Mouse (Mus musculus) embryonic fibroblast, embryonic 13.5 days (primary cell): ENCODE data around the gene Tmem150b. TPM values are rescaled to one million over a fixed set of nuclear protein-coding genes. Genes with fewer than 3 reads are reported as not detected.
A peak's percentile ranks its signal among the peaks of the same experiment; 100 is the strongest.

ENCODE experiments used
- H3K27ac ChIP-seq: 2 replicates; pipeline ENCODE4 v1.5.1; 2012; ENCODE audit warnings: low read length, control low read depth, inconsistent platforms; ENCODE audit not compliant: insufficient read depth
- H3K4me1 ChIP-seq: 2 replicates; pipeline ENCODE4 v1.6.1; 2011; ENCODE audit warnings: low read length; ENCODE audit not compliant: control insufficient read depth, insufficient read depth
- H3K4me3 ChIP-seq: 2 replicates; pipeline ENCODE4 v1.5.1; 2011; ENCODE audit warnings: mild to moderate bottlenecking, control low read depth, low read length; ENCODE audit not compliant: insufficient read depth
- CTCF ChIP-seq: IDR thresholded peaks from 2 replicates; pipeline ENCODE4 v1.5.1; 2011; ENCODE audit warnings: mild to moderate bottlenecking, control low read depth, low read length, moderate library complexity, borderline replicate concordance; ENCODE audit not compliant: insufficient read depth
- POLR2A ChIP-seq: IDR thresholded peaks from 2 replicates; pipeline ENCODE4 v1.6.1; 2011; ENCODE audit warnings: low read depth, mild to moderate bottlenecking, control low read depth, low read length, moderate library complexity
- polyA plus RNA-seq: library from polyadenylated mRNA; stranded (reverse); fragments of >200 nt; gene quantifications from 2 replicates; pipeline ENCODE4 v1.2.4, GENCODE M21; 2011; ENCODE audit warnings: low read depth; ENCODE audit not compliant: missing spikeins, insufficient read length

The Tmem150b gene
- polyA plus RNA-seq, 1 experiment = not detected

GRCm38 (mm10) chr7:4693004-4693403, 32.0 kb downstream of the Tmem150b start:
- Histone ChIP-seq H3K4me1 (no peaks in the 10 kb centered on the region), H3K27ac (no peak overlapping the region), H3K4me3 (no peak overlapping the region)
- no peak for TF ChIP-seq POLR2A
- no peak for TF ChIP-seq CTCF

DNA sequence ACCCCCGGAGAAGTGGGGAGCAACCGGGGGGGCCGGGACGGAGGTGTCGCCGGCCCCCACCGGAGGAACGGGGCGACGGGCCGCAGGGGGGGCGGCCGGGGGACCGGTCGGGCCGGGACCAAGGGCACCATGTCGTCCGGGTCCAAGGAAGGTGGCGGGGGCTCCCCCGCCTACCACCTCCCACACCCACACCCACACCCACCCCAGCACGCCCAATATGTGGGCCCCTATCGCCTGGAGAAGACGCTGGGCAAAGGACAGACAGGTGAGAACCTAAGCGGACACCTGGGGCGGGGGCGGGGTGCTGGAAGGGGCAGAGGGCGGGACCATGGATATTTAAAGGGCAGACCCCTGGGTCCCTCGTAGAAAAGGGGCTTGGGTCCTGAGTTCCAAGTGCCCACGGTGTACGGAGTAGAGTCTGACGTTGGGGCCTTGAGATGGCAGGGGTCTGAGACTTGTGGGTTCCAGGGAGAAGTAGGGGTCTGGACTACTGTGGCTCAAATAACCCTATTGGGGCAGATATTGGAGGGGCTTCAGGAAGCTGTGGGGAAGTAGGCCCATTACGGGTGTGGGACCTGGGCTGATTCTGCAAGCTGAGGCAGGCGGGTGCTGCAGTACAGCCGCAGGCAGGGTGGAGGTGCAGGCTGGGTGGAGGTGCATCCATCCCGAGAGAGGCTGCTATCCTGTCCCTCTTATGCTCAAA, 33.9 kb downstream of the Tmem150b start:
- H3K4me1 ChIP-seq = no peaks in the 10 kb centered on the region
- TF ChIP-seq POLR2A (no peak), CTCF (no peak)
- peak overlapping the region; percentile 60 for H3K4me3 ChIP-seq
- H3K27ac ChIP-seq = no peak overlapping the region

DNA sequence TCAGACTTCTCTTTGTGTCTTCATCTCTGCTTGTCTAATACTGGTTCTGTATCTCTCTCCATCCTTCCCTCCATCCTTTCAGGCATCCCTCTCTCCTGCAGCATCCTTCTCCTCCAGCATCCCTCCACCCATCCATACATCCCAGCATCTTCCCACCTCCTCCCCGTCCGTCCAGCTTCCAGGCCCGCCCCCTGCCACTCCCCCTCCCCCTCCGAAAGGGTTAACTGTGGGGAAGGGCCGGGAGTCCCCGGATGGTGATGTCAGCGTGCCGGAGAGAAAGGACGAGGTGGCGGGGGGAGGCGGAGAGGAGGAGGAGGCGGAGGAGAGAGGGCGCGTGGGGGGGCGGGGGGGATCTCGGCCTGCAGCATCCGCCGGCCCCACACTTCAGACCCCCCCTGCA, 34.7 kb downstream of the Tmem150b start, which contains the start of gene Brsk1:
Gene Brsk1, plus strand, starts transcription at position 218 of the 400 bp plus-strand sequence.
- no peak within 1 kb of the TSS for H3K27ac ChIP-seq
- no peaks in the 10 kb centered on the region for H3K4me1 ChIP-seq
- no peak for TF ChIP-seq CTCF
- TF ChIP-seq POLR2A = no peak
- peak within 1 kb of the TSS; percentile 60 for H3K4me3 ChIP-seq

DNA sequence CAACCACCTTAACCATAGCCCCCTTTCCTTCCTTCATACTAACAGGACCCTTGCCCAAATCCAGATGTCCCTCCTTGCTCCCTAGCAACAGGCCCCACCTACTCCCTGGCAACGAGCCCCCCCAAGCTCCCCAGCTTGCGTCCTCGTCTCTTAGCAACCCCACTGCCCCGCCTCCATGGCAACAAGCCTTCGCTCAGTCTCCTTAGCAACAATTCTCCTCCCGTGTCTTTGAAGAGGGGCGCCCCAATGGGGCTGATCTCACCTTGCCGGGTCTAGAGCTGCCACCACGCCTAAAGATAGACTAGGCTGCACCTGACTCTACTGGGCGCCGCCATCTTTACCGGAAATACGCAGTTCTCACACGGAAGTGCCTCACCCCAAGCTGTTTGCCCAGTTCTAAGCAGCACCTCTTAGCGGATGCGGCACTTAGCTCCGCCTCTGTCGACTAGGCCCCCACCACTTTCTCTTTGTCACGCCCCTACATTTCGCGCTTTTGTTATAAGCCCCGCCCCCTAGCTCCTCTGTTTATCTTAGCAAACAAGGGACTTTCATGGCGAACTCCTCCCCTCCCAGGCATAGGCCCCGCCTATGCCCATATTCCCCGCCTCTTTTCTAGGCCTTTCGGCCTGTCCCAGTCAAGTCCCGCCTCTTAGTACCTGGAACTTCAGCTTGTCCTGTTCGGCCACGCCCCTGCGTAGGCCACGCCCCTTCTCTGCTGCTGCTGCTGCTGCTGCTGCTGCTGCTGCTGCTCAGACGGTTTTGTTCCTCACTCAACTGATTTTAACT, 40.2 kb downstream of the Tmem150b start, which contains the start of gene Hspbp1:
Gene Hspbp1, minus strand, starts transcription at position 437 of the 786 bp plus-strand sequence.
- H3K4me1 ChIP-seq = peaks cover 2% of the 10 kb centered on the region
- TF ChIP-seq CTCF (no peak), POLR2A (peak; percentile 56)
- no peak within 1 kb of the TSS for H3K27ac ChIP-seq

DNA sequence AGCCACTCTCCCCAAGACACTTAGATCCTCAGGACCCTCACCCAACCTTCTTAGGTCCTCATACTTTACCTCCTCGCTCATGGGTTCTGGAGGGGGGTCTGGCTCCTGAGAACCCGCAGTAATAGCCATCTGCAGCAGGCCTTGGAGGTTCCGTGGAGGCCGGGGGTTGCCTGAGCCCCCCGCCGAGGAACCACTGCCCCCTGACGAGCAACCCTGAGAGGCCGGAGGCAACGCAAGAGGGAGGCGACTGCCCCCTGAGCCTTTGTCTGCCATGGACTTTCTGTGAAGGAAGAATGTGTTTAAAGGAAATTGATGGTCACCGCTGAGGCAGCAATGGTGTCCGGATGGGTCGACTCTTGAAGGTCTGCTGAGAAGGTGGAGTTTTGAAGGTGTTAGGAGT, 40.8 kb downstream of the Tmem150b start:
- no peak for TF ChIP-seq POLR2A
- TF ChIP-seq CTCF = no peak
- no peak overlapping the region for H3K27ac ChIP-seq
- peak overlapping the region; percentile 94 for H3K4me3 ChIP-seq

More for the DNA sequence above, 40.2 kb downstream of the Tmem150b start, which contains the start of gene Hspbp1:
- H3K4me3 ChIP-seq = peak within 1 kb of the TSS; percentile 94

GRCm38 (mm10) chr7:4683307-4683706, 41.7 kb downstream of the Tmem150b start:
- no peak overlapping the region for H3K27ac ChIP-seq
- H3K4me1 ChIP-seq = peaks cover 2% of the 10 kb centered on the region
- no peak overlapping the region for H3K4me3 ChIP-seq
- TF ChIP-seq CTCF (no peak), POLR2A (no peak)

More for the DNA sequence above, 40.8 kb downstream of the Tmem150b start:
- H3K4me1 ChIP-seq = peaks cover 2% of the 10 kb centered on the region

GRCm38 (mm10) chr7:4675200-4675599, 49.8 kb downstream of the Tmem150b start:
- no peaks in the 10 kb centered on the region for H3K4me1 ChIP-seq
- TF ChIP-seq POLR2A = no peak
- no peak for TF ChIP-seq CTCF
- no peak overlapping the region for H3K27ac ChIP-seq
- H3K4me3 ChIP-seq = no peak overlapping the region

DNA sequence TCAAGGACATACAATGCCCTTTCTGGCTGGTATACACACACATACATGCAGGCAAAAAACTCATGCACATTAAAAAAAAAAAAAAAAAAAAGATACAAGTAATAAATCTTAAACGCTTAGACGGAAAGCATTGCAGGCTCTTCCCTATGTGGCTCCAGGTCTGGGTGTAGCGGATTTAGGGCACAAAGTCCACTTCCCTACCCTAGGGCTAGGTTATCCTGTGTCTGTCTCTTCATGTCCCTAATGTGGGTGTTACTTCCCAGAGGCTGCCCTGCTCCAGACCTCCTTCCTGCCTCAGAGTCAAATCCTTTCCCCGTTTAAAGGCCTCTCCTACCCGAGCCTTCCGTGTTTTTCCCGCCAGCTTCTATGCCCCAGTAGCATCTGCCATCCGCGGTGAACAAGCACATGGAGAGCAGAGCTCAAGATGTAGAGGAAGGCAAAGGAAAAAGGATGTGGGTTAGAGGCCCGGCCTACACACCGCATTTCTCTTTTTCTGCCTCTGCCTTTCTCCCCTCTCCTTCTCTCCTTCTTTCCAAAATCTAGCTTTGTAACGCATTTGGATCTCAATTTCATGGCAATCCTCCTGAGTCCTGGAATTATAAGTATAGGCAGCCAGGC, 50.8 kb downstream of the Tmem150b start:
- H3K4me1 ChIP-seq = no peaks in the 10 kb centered on the region
- no peak for TF ChIP-seq CTCF
- TF ChIP-seq POLR2A = no peak
- H3K4me3 ChIP-seq = no peak overlapping the region
- no peak overlapping the region for H3K27ac ChIP-seq

- Histone ChIP-seq H3K27ac (no peak overlapping the region), H3K4me3 (no peak overlapping the region), H3K4me1 (no peaks in the 10 kb centered on the region)
- no peak for TF ChIP-seq CTCF
- TF ChIP-seq POLR2A = no peak
These were observed 53.1 kb downstream of the Tmem150b start for GRCm38 (mm10) chr7:4671956-4672355.
